Mouse (Mus musculus): ENCODE results near the gene Mex3b.

- TF ChIP-seq MEF2A (IDR thresholded peaks at IDR 0.05; ENCODE audit: extremely low read depth, insufficient replicate concordance, low read depth, low read length, poor library complexity, severe bottlenecking), result no peak
- TF ChIP-seq POLR2A (IDR thresholded peaks at IDR 0.05; ENCODE audit: control insufficient read depth in 1 of 2, insufficient read depth in 1 of 2, low read depth in 1 of 2, low read length in 2 of 2, poor library complexity in 1 of 2), result no peak
- TF ChIP-seq EP300 (IDR thresholded peaks at IDR 0.05; ENCODE audit: low read depth in 1 of 2, low read length in 2 of 2), result no peak
- TF ChIP-seq USF1 (IDR thresholded peaks at IDR 0.05; ENCODE audit: low read depth, low read length), result no peak
Measured at GRCm38 (mm10) chr7:82910536-82911384, 43.6 kb downstream of the Mex3b start.

Measured in MEL (cell line).